Mouse (Mus musculus) forebrain, embryonic 16.5 days (tissue): ENCODE data around the gene Rbp3. TPM values are rescaled to one million over a fixed set of nuclear protein-coding genes. Genes with fewer than 3 reads are reported as not detected.

Experiments
- ATAC-seq: fragments of 200-750 bp; cut with Nextera tagmentation; 2 replicates; pipeline ENCODE4 v1.8.0; 2017; ENCODE audit warnings: mild to moderate bottlenecking, moderate library complexity
- H3K27ac ChIP-seq: fragments of 300-500 bp; sonication (generic); 2 replicates; pipeline ENCODE4 v1.5.1; 2014; ENCODE audit warnings: low read length, control low read depth
- H3K27me3 ChIP-seq: fragments of 300-500 bp; sonication (generic); replicated peaks from 2 replicates; pipeline ENCODE4 v1.6.1; 2014; ENCODE audit warnings: low read length; ENCODE audit not compliant: control insufficient read depth, insufficient read depth
- H3K36me3 ChIP-seq: fragments of 300-500 bp; sonication (generic); 2 replicates; pipeline ENCODE4 v1.6.1; 2014; ENCODE audit not compliant: control insufficient read depth, insufficient read depth
- H3K4me1 ChIP-seq: fragments of 300-500 bp; sonication (generic); replicated peaks from 2 replicates; pipeline ENCODE4 v1.6.1; 2014; ENCODE audit warnings: low read length; ENCODE audit not compliant: control insufficient read depth, insufficient read depth
- H3K4me2 ChIP-seq: fragments of 300-500 bp; sonication (generic); 2 replicates; pipeline ENCODE4 v1.6.1; 2014; ENCODE audit warnings: mild to moderate bottlenecking, low read length, control low read depth
- H3K4me3 ChIP-seq: fragments of 300-500 bp; sonication (generic); replicated peaks from 2 replicates; pipeline ENCODE4 v1.5.1; 2014; ENCODE audit warnings: mild to moderate bottlenecking, low read length, control low read depth
- H3K9ac ChIP-seq: fragments of 300-500 bp; sonication (generic); replicated peaks from 2 replicates; pipeline ENCODE4 v1.6.1; 2014; ENCODE audit warnings: low read depth, low read length, control low read depth
- H3K9me3 ChIP-seq: fragments of 300-500 bp; sonication (generic); 2 replicates; pipeline ENCODE4 v1.6.1; 2016; ENCODE audit warnings: low read length; ENCODE audit not compliant: control insufficient read depth
- WGBS: fragments of 180-500 bp; shearing (Covaris S2); extraction: QIAGEN DNeasy Blood & Tissue Kit; methylation state at CpG from one replicate; pipeline ENCODE4 v1.1.7; 2014; 5-methylcytosine and 5-hydroxymethylcytosine counted together
- polyA plus RNA-seq: library from polyadenylated mRNA; unstranded; fragments of >200 nt; fragmentation: Nextera tagmentation; extraction: Ambion mirVana; gene quantifications from 2 replicates; pipeline ENCODE4 v1.2.1, GENCODE M21; 2015

Rbp3 gene
- not detected in 2 replicates for polyA plus RNA-seq

GRCm38 (mm10) chr14:33953761-33954160, at the start of gene Rbp3:
Rbp3 (plus strand) TSS chr14:33954003.
- 84% methylated on average over 5 of the region's 5 CpGs for WGBS
- Histone ChIP-seq H3K4me1 (no peaks in the 10 kb centered on the region), H3K4me3 (no peak within 1 kb of the TSS), H3K27me3 (no peaks in the 10 kb centered on the region), H3K27ac (no peak within 1 kb of the TSS), H3K36me3 (no peaks in the 10 kb centered on the region), H3K9ac (no peak within 1 kb of the TSS), H3K4me2 (no peak within 1 kb of the TSS), H3K9me3 (no peaks in the 10 kb centered on the region)
- no peak for ATAC-seq

- Histone ChIP-seq H3K27ac (no peak overlapping the region), H3K36me3 (no peaks in the 10 kb centered on the region), H3K27me3 (no peaks in the 10 kb centered on the region), H3K4me3 (no peak overlapping the region), H3K4me1 (no peaks in the 10 kb centered on the region), H3K9ac (no peak overlapping the region), H3K4me2 (no peak overlapping the region), H3K9me3 (no peaks in the 10 kb centered on the region)
- ATAC-seq = no peak
Observed at GRCm38 (mm10) chr14:33904851-33905250, 49.0 kb upstream of the Rbp3 start.

- Histone ChIP-seq H3K9ac (no peak overlapping the region), H3K4me2 (no peak overlapping the region), H3K9me3 (no peaks in the 10 kb centered on the region), H3K27ac (no peak overlapping the region), H3K4me3 (no peak overlapping the region), H3K4me1 (no peaks in the 10 kb centered on the region), H3K36me3 (no peaks in the 10 kb centered on the region), H3K27me3 (0 out of 2 replicates have a peak, but pooled peaks cover 2% of the 10 kb centered on the region)
- ATAC-seq = no peak
- 31% methylated on average over 3 of the region's 3 CpGs for WGBS
Observed at GRCm38 (mm10) chr14:33913727-33914126, 40.1 kb upstream of the Rbp3 start.

GRCm38 (mm10) chr14:33914206-33914605, 39.6 kb upstream of the Rbp3 start:
- no peaks in the 10 kb centered on the region for H3K36me3 ChIP-seq
- H3K9me3 ChIP-seq = no peaks in the 10 kb centered on the region
- H3K4me3 ChIP-seq = no peak overlapping the region
- 0 out of 2 replicates have a peak, but pooled peaks cover 3% of the 10 kb centered on the region for H3K27me3 ChIP-seq
- H3K4me2 ChIP-seq = no peak overlapping the region
- ATAC-seq = no peak
- H3K27ac ChIP-seq = no peak overlapping the region
- no peak overlapping the region for H3K9ac ChIP-seq
- WGBS = 73% methylated on average over 9 of the region's 9 CpGs
- H3K4me1 ChIP-seq = no peaks in the 10 kb centered on the region; the same call in 1 of the 2 replicates

GRCm38 (mm10) chr14:33920727-33921559, 32.9 kb upstream of the Rbp3 start:
- peaks cover 27% of the 10 kb centered on the region for H3K27me3 ChIP-seq
- H3K4me3 ChIP-seq = no peak overlapping the region
- H3K4me1 ChIP-seq = peaks cover 17% of the 10 kb centered on the region
- H3K36me3 ChIP-seq = no peaks in the 10 kb centered on the region
- no peaks in the 10 kb centered on the region for H3K9me3 ChIP-seq
- no peak overlapping the region for H3K27ac ChIP-seq
- peak overlapping the region; percentile 10; the same call in 1 of the 2 replicates for H3K4me2 ChIP-seq
- no peak overlapping the region for H3K9ac ChIP-seq
- WGBS = 6% methylated on average over 14 of the region's 14 CpGs
- peak; percentile 64 for ATAC-seq

- ATAC-seq = no peak
- 13% methylated on average over 8 of the region's 8 CpGs for WGBS
- no peak overlapping the region for H3K27ac ChIP-seq
- peak overlapping the region; percentile 86 for H3K4me2 ChIP-seq
- H3K9me3 ChIP-seq = no peaks in the 10 kb centered on the region
- peaks cover 27% of the 10 kb centered on the region for H3K27me3 ChIP-seq
- H3K36me3 ChIP-seq = no peaks in the 10 kb centered on the region
- peaks cover 20% of the 10 kb centered on the region for H3K4me1 ChIP-seq
- peak overlapping the region; percentile 59 for H3K4me3 ChIP-seq
- H3K9ac ChIP-seq = peak overlapping the region; percentile 59; the same call in 1 of the 2 replicates
Observed at GRCm38 (mm10) chr14:33922771-33923167, 31.0 kb upstream of the Rbp3 start.

GRCm38 (mm10) chr14:33923168-33924070, 30.4 kb upstream of the Rbp3 start, which contains the start of gene Gdf10:
Gdf10 (plus strand) TSS chr14:33923587.
- WGBS = under 1% methylated on average over 81 of the region's 85 CpGs
- Histone ChIP-seq H3K4me2 (peak within 1 kb of the TSS; percentile 86), H3K4me1 (peaks cover 20% of the 10 kb centered on the region), H3K36me3 (no peaks in the 10 kb centered on the region), H3K4me3 (peak within 1 kb of the TSS; percentile 59), H3K27ac (no peak within 1 kb of the TSS), H3K27me3 (peaks cover 27% of the 10 kb centered on the region), H3K9ac (peak within 1 kb of the TSS; percentile 59), H3K9me3 (no peaks in the 10 kb centered on the region)
- peak; percentile 74 for ATAC-seq

- Histone ChIP-seq H3K27me3 (no peaks in the 10 kb centered on the region), H3K4me3 (no peak overlapping the region), H3K36me3 (no peaks in the 10 kb centered on the region), H3K4me2 (no peak overlapping the region), H3K27ac (no peak overlapping the region), H3K9me3 (no peaks in the 10 kb centered on the region), H3K4me1 (peaks cover 2% of the 10 kb centered on the region; the same call in 1 of the 2 replicates), H3K9ac (no peak overlapping the region)
- 69% methylated on average over 17 of the region's 17 CpGs for WGBS
- ATAC-seq = no peak
Observed at GRCm38 (mm10) chr14:33931853-33932252, 21.9 kb upstream of the Rbp3 start.
